Mouse (Mus musculus) kidney, postnatal 0 days (tissue): ENCODE measurements at regions not wholly inside any gene's neighbourhood (a gene's known extent, or its start where the extent isn't known, plus 50 kb on each side); places are given as distances from the start of the nearest gene placed in this dataset.

Source experiments
- ATAC-seq: fragments of 200-750 bp; cut with Nextera tagmentation; replicated peaks from 2 replicates; pipeline ENCODE4 v1.8.0; 2017; ENCODE audit warnings: low read depth, moderate number of reproducible peaks, moderate TSS enrichment, moderate library complexity; ENCODE audit not compliant: low FRiP score
- DNase-seq: peaks from one replicate; pipeline ENCODE4 v3.0.0-alpha.2; 2016; ENCODE audit warnings: low spot score
- H3K27ac ChIP-seq: fragments of 300-500 bp; sonication (generic); 2 replicates; pipeline ENCODE4 v1.5.1; 2014; ENCODE audit warnings: mild to moderate bottlenecking
- H3K27me3 ChIP-seq: fragments of 300-500 bp; sonication (generic); 2 replicates; pipeline ENCODE4 v1.6.1; 2014; ENCODE audit warnings: low read length, mixed read lengths; ENCODE audit not compliant: insufficient read depth
- H3K36me3 ChIP-seq: fragments of 300-500 bp; sonication (generic); 2 replicates; pipeline ENCODE4 v1.6.1; 2014; ENCODE audit warnings: low read length, mixed read lengths; ENCODE audit not compliant: insufficient read depth
- H3K4me1 ChIP-seq: fragments of 300-500 bp; sonication (generic); replicated peaks from 2 replicates; pipeline ENCODE4 v1.6.1; 2014; ENCODE audit warnings: antibody characterized with exemption, low read length, mixed read lengths; ENCODE audit not compliant: insufficient read depth
- H3K4me2 ChIP-seq: fragments of 300-500 bp; sonication (generic); 2 replicates; pipeline ENCODE4 v1.6.1; 2014; ENCODE audit warnings: mild to moderate bottlenecking, low read length, moderate library complexity, mixed read lengths
- H3K4me3 ChIP-seq: fragments of 300-500 bp; sonication (generic); replicated peaks from 2 replicates; pipeline ENCODE4 v1.5.1; 2014; ENCODE audit warnings: low read depth, low read length
- H3K9ac ChIP-seq: fragments of 300-500 bp; sonication (generic); 2 replicates; pipeline ENCODE4 v1.6.1; 2014; ENCODE audit warnings: low read depth, low read length
- H3K9me3 ChIP-seq: fragments of 300-500 bp; sonication (generic); replicated peaks from 2 replicates; pipeline ENCODE4 v1.6.1; 2016; ENCODE audit warnings: low read length, inconsistent platforms, mixed read lengths
- CTCF ChIP-seq: IDR thresholded peaks from 2 replicates; pipeline ENCODE4 v1.5.1; 2016; ENCODE audit warnings: antibody characterized with exemption, low read depth, mild to moderate bottlenecking, moderate library complexity
- WGBS: fragments of 180-500 bp; shearing (Covaris S2); extraction: QIAGEN DNeasy Blood & Tissue Kit; methylation state at CpG from one replicate; pipeline ENCODE4 v1.1.7; 2014; 5-methylcytosine and 5-hydroxymethylcytosine counted together

- ATAC-seq: no peak
- Histone ChIP-seq H3K27ac (no peak overlapping the region), H3K4me1 (no peaks in the 10 kb centered on the region), H3K4me3 (no peak overlapping the region), H3K4me2 (no peak overlapping the region), H3K9me3 (no peaks in the 10 kb centered on the region), H3K27me3 (no peaks in the 10 kb centered on the region), H3K36me3 (no peaks in the 10 kb centered on the region), H3K9ac (no peak overlapping the region)
- WGBS: 70% methylated on average over 6 of the region's 6 CpGs
- DNase-seq: no peak
- no peak for TF ChIP-seq CTCF
Measured at GRCm38 (mm10) chr11:110902918-110903317, 64.9 kb upstream of the Kcnj16 start.
